Mouse (Mus musculus) heart, embryonic 10.5 days (tissue): ENCODE data around the gene Zfyve21. TPM values are rescaled to one million over a fixed set of nuclear protein-coding genes. Genes with fewer than 3 reads are reported as not detected.

ENCODE experiments used
- DNase-seq: peaks from one replicate; pipeline ENCODE4 v3.0.0-alpha.2; 2017; ENCODE audit warnings: low spot score
- H3K27ac ChIP-seq: fragments of 300-500 bp; sonication (generic); 2 replicates; pipeline ENCODE4 v1.5.1; 2016; ENCODE audit warnings: mild to moderate bottlenecking
- H3K27me3 ChIP-seq: fragments of 300-500 bp; sonication (generic); 2 replicates; pipeline ENCODE4 v1.6.1; 2016; ENCODE audit warnings: mild to moderate bottlenecking; ENCODE audit not compliant: poor library complexity, insufficient read depth, severe bottlenecking
- H3K36me3 ChIP-seq: fragments of 300-500 bp; sonication (generic); 2 replicates; pipeline ENCODE4 v1.6.1; 2016; ENCODE audit warnings: mild to moderate bottlenecking, moderate library complexity
- H3K4me1 ChIP-seq: fragments of 300-500 bp; sonication (generic); 2 replicates; pipeline ENCODE4 v1.6.1; 2016; ENCODE audit warnings: mild to moderate bottlenecking
- H3K4me3 ChIP-seq: fragments of 300-500 bp; sonication (generic); 2 replicates; pipeline ENCODE4 v1.5.1; 2016; ENCODE audit warnings: mild to moderate bottlenecking, moderate library complexity
- H3K9me3 ChIP-seq: fragments of 300-500 bp; sonication (generic); 2 replicates; pipeline ENCODE4 v1.6.1; 2016; ENCODE audit warnings: mild to moderate bottlenecking, moderate library complexity
- WGBS: fragments of 180-500 bp; shearing (Covaris S2); methylation state at CpG from one replicate; pipeline ENCODE4 v1.1.7; 2016; 5-methylcytosine and 5-hydroxymethylcytosine counted together
- polyA plus RNA-seq: library from polyadenylated mRNA; unstranded; fragments of >200 nt; fragmentation: Nextera tagmentation; extraction: Ambion mirVana; gene quantifications from 2 replicates; pipeline ENCODE4 v1.2.1, GENCODE M21; 2016

Gene Zfyve21
- polyA plus RNA-seq, 1 experiment from 2014 or later, result 109 TPM

DNA sequence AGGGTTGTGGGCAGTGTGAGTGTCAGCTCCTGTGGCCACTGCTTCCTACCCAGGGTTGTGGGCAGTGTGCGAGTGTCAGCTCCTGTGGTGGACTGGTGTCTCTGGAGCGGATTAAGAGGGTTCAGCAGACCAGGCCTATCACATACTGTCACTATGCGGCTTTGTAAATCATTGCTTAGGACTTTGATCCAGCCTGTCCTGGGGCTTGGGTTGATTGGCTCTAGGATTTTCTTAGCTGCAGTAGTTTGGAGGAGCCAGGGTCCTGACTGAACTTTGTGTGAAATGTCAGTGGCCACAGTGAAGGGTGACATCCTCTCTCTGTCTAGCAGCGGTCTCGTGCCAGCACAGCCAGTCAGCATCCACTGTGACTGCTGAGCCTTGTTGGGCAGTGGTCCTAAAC is 23.9 kb upstream of the Zfyve21 start:
- no peak overlapping the region for H3K27ac ChIP-seq
- H3K9me3 ChIP-seq, result no peaks in the 10 kb centered on the region
- peaks cover 99% of the 10 kb centered on the region for H3K36me3 ChIP-seq
- peaks cover 10% of the 10 kb centered on the region; the same call in 1 of the 2 replicates for H3K4me1 ChIP-seq
- WGBS, result 91% methylated on average over 5 of the region's 5 CpGs
- no peaks in the 10 kb centered on the region for H3K27me3 ChIP-seq
- no peak overlapping the region for H3K4me3 ChIP-seq
- no peak for DNase-seq

DNA sequence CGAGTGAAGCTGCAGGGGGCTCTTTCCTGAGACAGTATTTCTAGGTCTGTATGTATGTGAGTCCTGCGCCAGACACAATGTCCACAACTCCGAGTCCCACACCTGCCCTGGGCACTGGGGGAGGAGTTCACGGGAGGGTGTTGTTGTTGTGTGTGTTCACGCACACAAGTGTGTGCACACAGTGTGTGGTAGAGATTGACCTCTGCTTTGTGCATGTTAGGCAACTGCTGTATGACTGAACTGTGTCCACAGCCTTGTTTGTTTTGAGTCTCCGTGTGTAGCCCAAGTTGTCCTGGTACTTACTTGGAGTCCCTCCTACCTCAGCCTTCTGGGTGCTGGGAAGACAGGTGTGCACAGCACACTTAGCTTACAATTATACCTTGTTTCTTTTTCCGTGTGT is 23.3 kb upstream of the Zfyve21 start:
- WGBS, result 91% methylated on average over 7 of the region's 7 CpGs
- H3K36me3 ChIP-seq, result peaks cover 99% of the 10 kb centered on the region
- no peak overlapping the region for H3K4me3 ChIP-seq
- peaks cover 10% of the 10 kb centered on the region; the same call in 1 of the 2 replicates for H3K4me1 ChIP-seq
- DNase-seq, result no peak
- no peaks in the 10 kb centered on the region for H3K9me3 ChIP-seq
- H3K27ac ChIP-seq, result no peak overlapping the region
- H3K27me3 ChIP-seq, result no peaks in the 10 kb centered on the region

DNA sequence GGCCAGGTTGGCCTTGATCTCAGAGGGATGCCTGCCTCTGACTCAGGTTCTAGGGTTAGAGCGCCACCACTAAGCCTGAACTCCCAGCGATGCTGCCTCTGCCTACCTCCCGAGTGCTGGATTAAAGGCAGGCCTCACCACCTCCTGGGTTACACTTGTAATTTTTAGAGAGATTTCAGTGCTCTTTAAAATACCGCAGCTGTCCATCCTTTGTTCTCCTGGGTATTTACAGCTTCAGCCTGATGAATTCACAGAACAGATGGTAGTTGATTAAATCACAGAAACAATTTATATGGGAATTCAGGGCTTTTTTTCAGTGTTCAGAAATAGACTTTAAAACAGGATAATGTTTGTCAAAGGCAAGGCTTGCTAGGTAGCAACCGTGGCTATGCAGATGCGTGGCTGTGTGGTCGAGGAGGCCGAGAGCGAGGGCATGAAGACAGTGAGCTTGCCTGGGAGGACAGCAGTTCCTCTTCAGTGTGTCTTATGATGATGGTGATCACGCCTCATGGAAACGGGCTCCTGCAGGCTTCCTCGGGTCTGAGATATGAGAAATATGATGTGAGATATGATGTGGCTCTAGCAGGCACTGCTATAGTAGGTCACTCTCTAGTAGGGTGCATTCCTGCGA is 22.4 kb upstream of the Zfyve21 start:
- 91% methylated on average over 13 of the region's 13 CpGs for WGBS
- no peak overlapping the region for H3K4me3 ChIP-seq
- no peak overlapping the region for H3K27ac ChIP-seq
- no peaks in the 10 kb centered on the region for H3K27me3 ChIP-seq
- H3K4me1 ChIP-seq, result peaks cover 10% of the 10 kb centered on the region; the same call in 1 of the 2 replicates
- peaks cover 99% of the 10 kb centered on the region for H3K36me3 ChIP-seq
- no peak for DNase-seq
- no peaks in the 10 kb centered on the region for H3K9me3 ChIP-seq

DNA sequence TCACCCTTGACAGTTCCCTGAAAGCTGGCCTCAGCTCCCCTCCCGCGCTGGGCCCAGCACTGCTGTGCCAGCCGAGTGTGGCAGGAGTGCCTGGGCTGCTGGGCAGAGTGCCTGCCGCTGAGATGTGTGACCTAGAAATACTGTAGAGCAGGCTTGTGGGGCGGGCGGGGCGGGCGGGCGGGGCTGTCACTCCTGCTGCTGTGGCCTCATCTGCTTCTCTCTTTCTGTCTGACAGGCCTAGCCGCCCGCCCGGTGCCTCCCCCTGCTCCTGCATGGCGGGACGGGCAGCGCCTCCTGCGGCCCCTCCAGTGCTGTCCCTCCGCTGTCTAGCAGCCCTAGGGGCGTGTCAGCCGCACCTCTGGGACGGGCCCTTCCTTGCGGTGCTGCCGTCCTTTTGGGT is 19.9 kb upstream of the Zfyve21 start:
- Histone ChIP-seq H3K27me3 (no peaks in the 10 kb centered on the region), H3K27ac (no peak overlapping the region), H3K4me3 (no peak overlapping the region), H3K36me3 (peaks cover 96% of the 10 kb centered on the region), H3K9me3 (no peaks in the 10 kb centered on the region), H3K4me1 (0 out of 2 replicates have a peak, but pooled peaks cover 3% of the 10 kb centered on the region)
- DNase-seq, result no peak
- WGBS, result 65% methylated on average over 22 of the region's 22 CpGs

DNA sequence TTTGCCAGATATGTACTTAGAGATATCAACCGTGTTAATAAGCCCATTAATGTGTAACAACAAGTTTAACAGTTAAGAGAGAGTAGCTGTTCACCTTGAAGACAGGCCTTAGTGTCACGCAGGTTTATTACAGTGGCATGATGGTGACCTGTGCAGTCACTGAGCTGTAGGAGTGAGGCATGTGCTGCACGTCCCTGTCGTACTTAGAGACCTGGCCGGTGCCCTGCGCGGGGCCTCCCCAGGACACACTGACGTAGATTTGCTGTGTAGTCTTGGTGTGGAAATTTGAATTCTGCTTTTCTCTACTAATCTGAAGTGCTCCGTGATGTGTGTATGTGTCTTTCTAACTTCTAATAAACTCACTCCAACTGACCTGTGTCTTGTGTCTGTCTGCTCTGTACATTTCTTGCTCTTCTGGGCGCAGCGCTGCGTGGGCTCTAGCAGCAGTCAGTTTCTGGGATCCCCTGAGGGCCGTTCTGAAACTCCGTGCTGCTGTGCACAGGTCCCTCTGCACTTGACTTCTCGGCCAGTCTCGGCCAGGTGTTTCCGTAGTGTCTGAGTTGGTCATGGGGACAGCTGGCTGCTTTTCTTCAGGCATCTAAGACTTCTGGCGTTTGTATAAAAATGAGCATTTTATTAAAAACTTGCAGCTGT is 19.3 kb upstream of the Zfyve21 start:
- WGBS, result 92% methylated on average over 18 of the region's 18 CpGs
- no peak overlapping the region for H3K4me3 ChIP-seq
- H3K36me3 ChIP-seq, result peaks cover 94% of the 10 kb centered on the region
- no peak overlapping the region for H3K27ac ChIP-seq
- DNase-seq, result no peak
- H3K4me1 ChIP-seq, result 0 out of 2 replicates have a peak, but pooled peaks cover 3% of the 10 kb centered on the region
- H3K27me3 ChIP-seq, result no peaks in the 10 kb centered on the region
- no peaks in the 10 kb centered on the region for H3K9me3 ChIP-seq

DNA sequence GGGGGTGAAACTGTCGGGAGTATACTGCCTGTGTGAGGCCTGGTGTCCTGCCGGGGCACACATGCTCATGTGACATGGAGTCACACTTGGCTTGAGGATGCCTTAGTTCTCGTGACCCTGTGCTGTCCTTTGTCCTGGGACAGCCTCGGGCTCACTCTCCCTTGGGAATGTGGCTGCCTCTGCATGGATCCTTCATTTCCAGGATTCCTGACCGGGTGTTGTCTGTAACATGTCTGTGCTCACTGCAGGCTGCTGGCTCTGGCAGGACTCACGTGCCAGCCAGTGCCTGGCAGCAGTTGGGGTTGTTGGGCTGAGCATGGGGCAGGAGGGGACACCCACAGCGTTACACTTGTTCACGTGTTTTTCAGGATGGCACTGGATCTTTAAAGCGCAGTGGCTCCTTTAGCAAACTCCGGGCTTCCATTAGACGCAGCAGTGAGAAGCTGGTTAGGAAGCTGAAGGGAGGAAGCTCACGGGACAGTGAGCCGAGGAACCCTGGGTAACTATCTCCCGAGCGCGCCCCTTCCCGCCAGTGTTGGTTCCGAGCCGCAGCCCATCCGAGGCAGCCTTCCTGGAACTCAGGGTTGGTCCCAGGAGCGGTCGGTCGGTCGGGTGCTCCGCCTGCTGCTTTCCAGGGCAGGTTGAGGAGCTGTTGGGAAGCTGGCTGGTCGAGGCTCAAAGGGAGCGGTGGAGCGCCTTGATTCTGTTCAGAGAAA is 18.6 kb upstream of the Zfyve21 start:
- peaks cover 93% of the 10 kb centered on the region for H3K36me3 ChIP-seq
- H3K9me3 ChIP-seq, result no peaks in the 10 kb centered on the region
- H3K4me3 ChIP-seq, result no peak overlapping the region
- no peaks in the 10 kb centered on the region for H3K27me3 ChIP-seq
- H3K4me1 ChIP-seq, result peaks cover 6% of the 10 kb centered on the region; the same call in 1 of the 2 replicates
- DNase-seq, result no peak
- H3K27ac ChIP-seq, result no peak overlapping the region
- WGBS, result 89% methylated on average over 28 of the region's 28 CpGs

- Histone ChIP-seq H3K4me3 (no peak overlapping the region), H3K4me1 (peaks cover 9% of the 10 kb centered on the region; the same call in 1 of the 2 replicates), H3K27me3 (no peaks in the 10 kb centered on the region), H3K27ac (no peak overlapping the region), H3K36me3 (peaks cover 92% of the 10 kb centered on the region), H3K9me3 (no peaks in the 10 kb centered on the region)
- 91% methylated on average over 8 of the region's 8 CpGs for WGBS
- no peak for DNase-seq
Measured at GRCm38 (mm10) chr12:111797251-111797650, 16.7 kb upstream of the Zfyve21 start.

DNA sequence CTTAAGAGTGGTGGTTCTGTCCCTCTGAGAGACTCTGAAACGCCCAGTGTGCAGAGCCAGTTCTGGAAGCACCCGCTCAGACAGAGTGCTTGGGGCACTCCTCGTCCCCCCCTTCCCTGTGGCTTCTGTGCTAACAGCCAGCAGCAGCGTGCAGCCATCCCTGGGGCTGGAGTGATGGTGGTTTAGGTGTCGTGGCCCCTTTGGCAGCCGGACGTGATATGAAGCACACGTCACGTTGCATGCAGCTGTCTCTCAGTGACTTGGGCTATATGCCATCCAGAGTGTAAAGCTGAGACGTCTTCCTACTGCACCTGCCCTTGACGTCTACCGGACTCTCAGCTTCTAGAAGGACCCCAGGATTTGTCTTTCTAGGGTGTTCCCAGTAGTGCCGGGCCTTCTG is 15.5 kb upstream of the Zfyve21 start:
- no peak for DNase-seq
- WGBS, result 92% methylated on average over 13 of the region's 13 CpGs

DNA sequence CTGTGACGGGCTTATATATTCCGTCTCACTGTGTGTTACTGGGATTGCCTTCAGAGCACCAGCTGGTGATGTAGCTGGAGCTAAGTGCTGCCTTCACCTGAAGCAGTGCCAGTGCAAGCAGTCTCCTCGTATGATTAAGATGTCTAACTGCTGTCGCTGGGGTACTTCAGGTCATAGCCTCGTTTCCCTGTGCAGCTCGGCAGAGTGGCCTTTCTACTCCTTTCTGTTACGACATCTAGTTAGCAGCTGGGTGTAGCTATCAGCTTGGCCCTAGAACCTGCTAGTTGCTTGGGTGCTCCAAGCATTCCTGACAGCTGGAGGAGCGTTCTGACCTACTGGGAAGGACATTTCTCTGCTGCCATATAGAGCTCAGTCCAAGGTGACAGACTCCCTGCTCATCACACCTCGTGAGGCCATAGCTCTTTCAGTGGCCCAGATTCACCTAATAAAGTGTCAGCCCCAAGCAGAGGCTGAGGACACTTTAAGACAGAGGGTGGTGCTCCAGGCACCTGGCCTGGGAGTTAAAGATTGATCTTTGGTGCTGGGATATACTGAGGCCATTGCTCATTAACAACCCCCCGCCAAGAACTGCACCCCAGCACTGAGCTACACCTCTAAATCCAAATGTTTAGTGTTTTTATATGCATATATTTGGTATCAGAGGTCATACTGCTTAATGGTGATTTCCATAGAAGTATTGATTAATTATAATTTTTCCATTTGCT is 13.3 kb upstream of the Zfyve21 start:
- Histone ChIP-seq H3K27me3 (no peaks in the 10 kb centered on the region), H3K9me3 (no peaks in the 10 kb centered on the region), H3K4me1 (peaks cover 5% of the 10 kb centered on the region; the same call in 1 of the 2 replicates), H3K36me3 (peaks cover 93% of the 10 kb centered on the region), H3K27ac (peak overlapping the region; percentile 52; the same call in 1 of the 2 replicates), H3K4me3 (no peak overlapping the region)
- WGBS, result 71% methylated on average over 10 of the region's 10 CpGs
- DNase-seq, result no peak

More for the DNA sequence above, 15.5 kb upstream of the Zfyve21 start:
- H3K4me1 ChIP-seq, result peaks cover 9% of the 10 kb centered on the region; the same call in 1 of the 2 replicates
- no peak overlapping the region for H3K4me3 ChIP-seq
- no peaks in the 10 kb centered on the region for H3K27me3 ChIP-seq
- H3K36me3 ChIP-seq, result peaks cover 93% of the 10 kb centered on the region
- H3K27ac ChIP-seq, result no peak overlapping the region
- no peaks in the 10 kb centered on the region for H3K9me3 ChIP-seq

- 88% methylated on average over 5 of the region's 5 CpGs for WGBS
- no peak overlapping the region for H3K27ac ChIP-seq
- peaks cover 11% of the 10 kb centered on the region; the same call in 1 of the 2 replicates for H3K4me1 ChIP-seq
- no peak for DNase-seq
- H3K9me3 ChIP-seq, result no peaks in the 10 kb centered on the region
- H3K27me3 ChIP-seq, result no peaks in the 10 kb centered on the region
- no peak overlapping the region for H3K4me3 ChIP-seq
- H3K36me3 ChIP-seq, result peaks cover 94% of the 10 kb centered on the region
Measured at GRCm38 (mm10) chr12:111803538-111803937, 10.4 kb upstream of the Zfyve21 start.

DNA sequence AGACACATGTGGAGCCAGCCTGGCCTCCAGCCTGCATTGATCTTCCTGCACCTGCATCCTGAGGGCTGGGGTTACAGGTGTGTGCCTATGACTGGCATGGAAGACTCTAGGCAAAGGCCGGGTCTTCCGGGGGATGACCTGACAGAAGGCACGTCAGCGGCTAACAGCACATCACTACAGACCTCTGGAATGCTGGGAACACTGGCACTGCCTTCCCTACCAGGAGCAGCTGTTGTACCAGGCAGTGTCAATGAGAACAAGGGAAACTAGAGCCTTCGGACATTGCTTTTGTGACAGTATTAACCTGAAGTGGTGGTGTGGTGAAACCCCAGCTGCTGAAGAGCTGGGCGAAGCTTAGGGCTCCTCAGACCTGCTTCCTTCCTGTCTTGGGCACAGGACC is 5.2 kb upstream of the Zfyve21 start:
- Histone ChIP-seq H3K27me3 (no peaks in the 10 kb centered on the region), H3K4me3 (no peak overlapping the region), H3K36me3 (peaks cover 60% of the 10 kb centered on the region), H3K4me1 (peaks cover 38% of the 10 kb centered on the region), H3K27ac (no peak overlapping the region), H3K9me3 (no peaks in the 10 kb centered on the region)
- DNase-seq, result no peak
- 84% methylated on average over 6 of the region's 6 CpGs for WGBS

- Histone ChIP-seq H3K9me3 (no peaks in the 10 kb centered on the region), H3K27ac (peak overlapping the region; percentile 67), H3K27me3 (no peaks in the 10 kb centered on the region), H3K36me3 (peaks cover 50% of the 10 kb centered on the region), H3K4me1 (peaks cover 40% of the 10 kb centered on the region), H3K4me3 (peak overlapping the region; percentile 8; the same call in 1 of the 2 replicates)
- WGBS, result 3% methylated on average over 9 of the region's 9 CpGs
- DNase-seq, result peak; percentile 93
Measured at GRCm38 (mm10) chr12:111809762-111810161, 4.2 kb upstream of the Zfyve21 start.
